Mouse (Mus musculus) spleen, adult 2 months (tissue): Measurements from ENCODE around the gene Hus1b.

Experiments used
- CTCF ChIP-seq: fragments of 200-500 bp; IDR thresholded peaks from 2 replicates; pipeline ENCODE4 v1.5.1; 2011; ENCODE audit warnings: mild to moderate bottlenecking, inconsistent platforms; ENCODE audit not compliant: insufficient read depth, insufficient read length, insufficient replicate concordance; ENCODE audit errors: extremely low read depth
- POLR2A ChIP-seq: fragments of 200-500 bp; IDR thresholded peaks from 2 replicates; pipeline ENCODE4 v1.6.1; 2011; ENCODE audit warnings: low read depth, low read length, inconsistent platforms

GRCm38 (mm10) chr13:30961932-30962331 is 14.4 kb upstream of the Hus1b start:
- no peak for TF ChIP-seq CTCF
- no peak for TF ChIP-seq POLR2A
